Mouse (Mus musculus): ENCODE measurements around the gene Dgke. TPM values are rescaled to one million over a fixed set of nuclear protein-coding genes. Genes with fewer than 3 reads are reported as not detected.
A peak's percentile ranks its signal among the peaks of the same experiment; 100 is the strongest.
"Not testable (repeated sequence)": the region's sequence is repeated elsewhere in the genome, so short reads cannot be mapped to it uniquely, and the experiment has no call there.

The Dgke gene
- polyA plus RNA-seq, 1 experiment from 2014 or later, result 6.1 TPM

DNA sequence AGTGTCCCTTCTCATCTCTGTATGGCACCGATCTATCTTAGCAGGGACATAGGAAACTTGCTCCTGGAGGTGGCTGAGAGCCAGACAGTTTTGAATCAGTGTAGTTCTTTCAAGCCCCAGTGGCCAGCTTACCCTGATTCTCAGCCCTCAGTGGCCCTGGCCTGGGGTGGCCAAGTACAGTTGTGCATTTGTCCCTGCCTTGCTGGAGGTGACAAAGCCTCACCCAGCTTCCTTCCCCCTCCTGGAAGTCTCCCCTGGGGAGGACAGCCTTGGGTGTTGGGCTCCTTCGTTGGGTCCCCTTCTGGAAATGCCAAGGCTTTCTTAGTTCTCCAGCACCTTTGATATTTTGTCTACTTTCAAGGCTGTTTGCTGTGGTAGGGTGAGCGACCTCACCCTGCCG is 62.9 kb downstream of the Dgke start:
- Histone ChIP-seq H3K4me1 (replicated peaks) (peaks cover 26% of the 10 kb centered on the region), H3K9me3 (no peaks in the 10 kb centered on the region), H3K4me3 (no peak overlapping the region), H3K36me3 (no peaks in the 10 kb centered on the region), H3K27ac (0 out of 2 replicates have a peak overlapping the region, but pooled peaks have one; percentile 35), H3K27me3 (ENCODE audit: insufficient read depth, poor library complexity, severe bottlenecking) (peaks cover 24% of the 10 kb centered on the region)
- 87% methylated on average over 4 of the region's 4 CpGs for WGBS
- DNase-seq (ENCODE audit: low spot score), result no peak

DNA sequence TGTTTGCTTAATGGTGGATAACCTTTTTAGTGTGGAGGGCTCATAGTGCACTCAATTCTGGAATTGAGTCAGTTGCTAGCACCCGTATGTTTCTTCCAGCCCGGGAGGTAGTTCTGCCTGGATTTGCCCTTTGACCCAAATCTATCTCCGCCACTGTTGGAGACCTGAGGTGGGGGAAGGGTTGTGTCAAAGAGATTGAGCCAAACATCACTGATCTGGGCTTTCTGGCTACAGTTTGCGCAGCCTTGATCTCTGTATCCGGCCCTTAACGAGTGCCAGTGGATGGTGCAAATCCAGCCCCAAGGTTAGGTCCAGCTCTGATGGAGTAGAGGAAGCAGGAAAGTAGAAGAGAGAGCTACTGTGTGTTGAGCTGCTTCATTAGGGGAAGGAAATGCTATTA is 63.6 kb downstream of the Dgke start:
- Histone ChIP-seq H3K4me3 (no peak overlapping the region), H3K4me1 (replicated peaks) (peaks cover 27% of the 10 kb centered on the region), H3K36me3 (no peaks in the 10 kb centered on the region), H3K27me3 (ENCODE audit: insufficient read depth, poor library complexity, severe bottlenecking) (peaks cover 30% of the 10 kb centered on the region), H3K9me3 (no peaks in the 10 kb centered on the region), H3K27ac (no peak overlapping the region)
- no peak for DNase-seq (ENCODE audit: low spot score)
- 61% methylated on average over 6 of the region's 6 CpGs for WGBS

DNA sequence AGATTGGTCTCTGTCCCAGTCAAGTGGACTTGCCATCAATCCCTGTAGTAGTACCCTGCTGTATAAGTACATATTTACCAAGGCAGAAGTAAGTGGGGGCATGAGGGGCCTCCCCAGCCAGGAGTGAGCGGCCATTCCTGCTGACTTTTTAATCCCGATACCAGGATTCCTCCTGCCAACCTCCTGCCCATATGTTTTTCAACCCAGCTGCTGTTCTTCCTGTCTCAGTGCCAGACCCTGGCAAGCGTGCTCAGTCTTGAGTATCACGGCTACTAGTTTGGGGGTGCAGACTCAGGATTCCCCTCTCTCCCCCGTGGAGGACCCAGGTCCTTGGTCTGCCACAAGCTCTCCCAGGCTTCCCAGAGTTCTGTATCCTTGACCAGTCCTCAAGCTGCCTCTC is 64.0 kb downstream of the Dgke start:
- Histone ChIP-seq H3K9me3 (no peaks in the 10 kb centered on the region), H3K36me3 (no peaks in the 10 kb centered on the region), H3K27ac (no peak overlapping the region), H3K27me3 (ENCODE audit: insufficient read depth, poor library complexity, severe bottlenecking) (peaks cover 32% of the 10 kb centered on the region), H3K4me1 (replicated peaks) (peaks cover 27% of the 10 kb centered on the region), H3K4me3 (no peak overlapping the region)
- no peak for DNase-seq (ENCODE audit: low spot score)
- 86% methylated on average over 5 of the region's 5 CpGs for WGBS

DNA sequence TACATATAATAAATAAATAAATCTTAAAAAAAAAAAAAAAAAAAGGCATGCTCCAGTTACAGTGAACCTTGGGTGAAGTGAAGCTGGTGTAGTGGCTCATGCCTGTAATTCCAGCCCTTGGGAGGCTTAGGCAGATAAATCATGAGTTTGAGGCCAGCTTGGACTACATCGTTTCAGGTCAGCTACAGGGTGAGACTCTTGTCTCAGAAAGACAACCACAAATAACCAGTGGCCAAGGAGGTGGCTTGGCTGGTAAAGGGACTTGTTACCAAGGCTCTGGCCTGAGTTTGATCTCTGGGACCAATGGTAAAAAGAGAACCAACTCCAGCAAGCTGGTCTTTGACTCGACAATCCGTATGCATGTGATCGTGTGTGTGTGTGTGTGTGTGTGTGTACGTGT is 64.6 kb downstream of the Dgke start:
- peaks cover 27% of the 10 kb centered on the region for H3K4me1 ChIP-seq (replicated peaks)
- peaks cover 32% of the 10 kb centered on the region for H3K27me3 ChIP-seq (ENCODE audit: insufficient read depth, poor library complexity, severe bottlenecking)
- H3K27ac ChIP-seq, result no peak overlapping the region
- WGBS, result 93% methylated on average over 5 of the region's 5 CpGs
- no peak for DNase-seq (ENCODE audit: low spot score)
- no peak overlapping the region for H3K4me3 ChIP-seq
- H3K36me3 ChIP-seq, result no peaks in the 10 kb centered on the region
- H3K9me3 ChIP-seq, result no peaks in the 10 kb centered on the region

DNA sequence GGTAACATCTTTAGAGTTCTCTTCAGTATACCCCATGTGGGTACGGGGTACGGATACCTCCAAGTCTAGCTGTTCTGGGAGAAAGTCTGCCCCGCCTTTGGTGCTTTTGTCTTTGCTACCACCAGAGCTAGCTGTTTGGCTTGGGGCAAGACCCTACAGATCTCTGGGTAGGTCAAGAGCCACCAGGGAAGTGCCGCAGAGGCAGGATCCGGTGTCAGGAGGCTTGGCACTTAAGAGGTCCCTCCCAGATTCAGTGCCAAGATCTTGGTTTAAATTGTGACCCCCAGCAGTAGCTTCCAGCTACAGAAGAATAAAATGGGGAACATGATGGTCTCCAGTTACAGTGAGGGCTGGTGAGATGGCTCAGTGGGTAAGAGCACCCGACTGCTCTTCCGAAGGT is 65.1 kb downstream of the Dgke start:
- 93% methylated on average over 7 of the region's 7 CpGs for WGBS
- H3K4me3 ChIP-seq, result no peak overlapping the region
- peaks cover 27% of the 10 kb centered on the region for H3K4me1 ChIP-seq (replicated peaks)
- no peak overlapping the region for H3K27ac ChIP-seq
- no peaks in the 10 kb centered on the region for H3K9me3 ChIP-seq
- peaks cover 32% of the 10 kb centered on the region for H3K27me3 ChIP-seq (ENCODE audit: insufficient read depth, poor library complexity, severe bottlenecking)
- no peaks in the 10 kb centered on the region for H3K36me3 ChIP-seq
- DNase-seq (ENCODE audit: low spot score), result no peak

DNA sequence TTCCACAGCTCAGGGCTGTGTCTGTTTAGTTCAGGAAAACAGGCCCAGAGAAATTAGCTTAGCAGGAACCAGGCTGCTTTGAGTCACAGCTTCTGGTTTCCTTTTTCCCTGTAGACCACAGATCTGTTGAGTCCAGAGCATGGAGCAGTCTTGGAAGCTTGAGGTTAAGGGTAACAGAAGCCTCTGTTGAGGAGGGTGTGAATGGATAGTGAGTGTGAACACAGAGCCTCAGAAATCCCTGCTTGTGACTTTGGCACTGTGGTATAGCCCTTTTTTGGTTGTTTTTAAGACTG is 66.2 kb downstream of the Dgke start:
- Histone ChIP-seq H3K4me1 (replicated peaks) (peaks cover 27% of the 10 kb centered on the region), H3K27ac (no peak overlapping the region), H3K9me3 (no peaks in the 10 kb centered on the region), H3K4me3 (peak overlapping the region; percentile 55; the same call in 1 of the 2 replicates), H3K27me3 (ENCODE audit: insufficient read depth, poor library complexity, severe bottlenecking) (peaks cover 32% of the 10 kb centered on the region), H3K36me3 (no peaks in the 10 kb centered on the region)
- DNase-seq (ENCODE audit: low spot score), result no peak

DNA sequence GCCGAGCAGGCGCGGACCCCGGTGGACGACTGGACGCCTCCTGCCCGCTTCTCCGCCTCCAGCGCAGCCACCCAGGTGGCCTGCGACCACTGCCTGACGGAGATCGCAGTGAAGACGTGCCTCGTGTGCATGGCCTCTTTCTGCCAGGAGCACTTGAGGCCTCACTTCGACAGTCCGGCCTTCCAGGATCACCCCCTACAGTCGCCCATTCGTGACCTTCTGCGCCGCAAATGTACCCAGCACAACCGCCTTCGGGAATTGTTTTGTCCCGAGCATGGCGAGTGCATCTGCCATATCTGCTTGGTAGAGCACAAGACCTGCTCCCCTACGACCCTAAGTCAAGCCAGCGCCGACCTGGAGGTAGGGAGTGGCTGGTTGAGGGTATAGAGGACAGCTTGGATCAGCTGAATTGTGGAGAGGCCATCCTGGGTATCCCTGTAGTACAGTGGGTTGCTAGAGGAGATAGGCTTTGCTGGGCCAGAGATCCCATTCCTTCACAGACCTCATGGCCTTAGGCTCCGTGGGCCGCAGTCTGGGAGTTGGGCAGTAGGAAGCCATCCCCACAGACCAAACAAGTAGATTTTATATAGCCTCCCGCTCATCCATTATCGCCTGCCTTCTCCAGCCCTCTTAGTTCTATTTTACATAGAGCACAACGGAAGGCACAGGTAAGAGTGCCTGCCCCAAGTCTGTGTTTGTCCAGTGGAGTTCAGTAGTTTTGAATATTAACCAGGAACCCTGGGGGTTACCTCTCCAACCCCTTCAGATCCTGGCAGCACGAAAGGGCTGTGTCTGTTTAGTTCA is 66.7 kb downstream of the Dgke start:
- no peak for DNase-seq (ENCODE audit: low spot score)
- Histone ChIP-seq H3K36me3 (no peaks in the 10 kb centered on the region), H3K4me3 (peak overlapping the region; percentile 55), H3K27me3 (ENCODE audit: insufficient read depth, poor library complexity, severe bottlenecking) (peaks cover 32% of the 10 kb centered on the region), H3K4me1 (replicated peaks) (peaks cover 27% of the 10 kb centered on the region), H3K27ac (peak overlapping the region; percentile 69), H3K9me3 (no peaks in the 10 kb centered on the region)
- 23% methylated on average over 33 of the region's 33 CpGs for WGBS

DNA sequence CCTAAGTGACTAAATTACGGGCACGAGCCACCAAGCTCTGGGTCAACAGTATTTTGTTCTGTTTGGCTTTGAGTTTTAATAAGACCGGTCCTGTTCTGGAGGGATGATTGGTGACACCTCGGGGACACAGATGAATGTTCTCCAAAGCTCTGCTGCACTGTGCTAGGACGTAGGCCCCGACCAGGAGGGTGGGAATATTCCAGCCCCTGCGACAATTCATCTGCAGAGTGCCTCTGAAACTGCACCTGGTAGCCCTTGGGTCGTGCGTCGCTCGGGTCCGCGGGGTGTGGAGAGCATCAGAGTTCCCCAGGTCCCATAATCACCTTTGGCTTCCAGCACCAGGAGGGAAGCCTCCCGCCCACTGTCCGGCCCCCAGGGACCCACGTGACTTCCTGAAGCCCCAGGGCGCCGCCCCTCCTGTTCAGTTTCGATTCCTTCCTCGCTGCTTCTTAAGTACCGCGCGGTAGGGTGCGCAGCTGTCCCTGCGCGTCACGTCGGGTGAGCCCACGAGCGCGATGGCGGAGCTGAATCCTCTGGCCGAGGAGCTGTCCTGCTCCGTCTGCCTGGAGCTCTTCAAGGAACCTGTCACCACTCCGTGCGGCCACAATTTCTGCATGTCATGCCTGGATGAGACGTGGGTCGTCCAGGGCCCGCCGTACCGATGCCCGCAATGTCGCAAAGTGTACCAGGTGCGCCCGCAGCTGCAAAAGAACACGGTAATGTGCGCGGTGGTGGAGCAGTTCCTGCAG is 67.5 kb downstream of the Dgke start, which contains the start of gene Trim25:
Gene Trim25, plus strand, starts transcription at position 403 of the 749 bp plus-strand sequence.
- Histone ChIP-seq H3K4me1 (replicated peaks) (peaks cover 27% of the 10 kb centered on the region), H3K4me3 (peak within 1 kb of the TSS; percentile 55), H3K27ac (peak within 1 kb of the TSS; percentile 69), H3K27me3 (ENCODE audit: insufficient read depth, poor library complexity, severe bottlenecking) (peaks cover 32% of the 10 kb centered on the region), H3K9me3 (no peaks in the 10 kb centered on the region), H3K36me3 (no peaks in the 10 kb centered on the region)
- 4% methylated on average over 48 of the region's 48 CpGs for WGBS
- peak; percentile 64 for DNase-seq (ENCODE audit: low spot score)

DNA sequence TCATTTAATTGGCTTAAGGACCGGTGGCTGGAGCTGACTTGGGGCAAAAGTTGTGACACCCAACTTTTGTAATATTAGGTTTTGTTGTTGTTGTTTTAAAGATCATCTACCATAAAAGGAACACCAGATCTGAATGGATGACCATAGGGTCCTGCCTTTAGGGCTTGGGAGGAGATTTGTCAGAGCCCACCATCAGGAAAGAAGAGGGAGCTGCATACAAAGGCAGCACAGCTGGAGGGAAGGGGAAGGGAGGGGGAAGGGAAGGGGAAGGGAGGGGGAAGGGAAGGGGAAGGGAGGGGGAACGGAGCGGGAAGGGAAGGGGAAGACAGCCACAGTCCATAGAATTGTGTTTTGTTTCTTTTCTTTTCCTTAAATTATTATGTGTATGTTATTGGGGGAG is 68.2 kb downstream of the Dgke start:
- H3K9me3 ChIP-seq, result no peaks in the 10 kb centered on the region
- no peaks in the 10 kb centered on the region for H3K36me3 ChIP-seq
- H3K27me3 ChIP-seq (ENCODE audit: insufficient read depth, poor library complexity, severe bottlenecking), result peaks cover 32% of the 10 kb centered on the region
- 12% methylated on average over 3 of the region's 3 CpGs for WGBS
- DNase-seq (ENCODE audit: low spot score), result no peak
- H3K4me1 ChIP-seq (replicated peaks), result peaks cover 21% of the 10 kb centered on the region
- H3K4me3 ChIP-seq, result no peak overlapping the region
- H3K27ac ChIP-seq, result no peak overlapping the region

DNA sequence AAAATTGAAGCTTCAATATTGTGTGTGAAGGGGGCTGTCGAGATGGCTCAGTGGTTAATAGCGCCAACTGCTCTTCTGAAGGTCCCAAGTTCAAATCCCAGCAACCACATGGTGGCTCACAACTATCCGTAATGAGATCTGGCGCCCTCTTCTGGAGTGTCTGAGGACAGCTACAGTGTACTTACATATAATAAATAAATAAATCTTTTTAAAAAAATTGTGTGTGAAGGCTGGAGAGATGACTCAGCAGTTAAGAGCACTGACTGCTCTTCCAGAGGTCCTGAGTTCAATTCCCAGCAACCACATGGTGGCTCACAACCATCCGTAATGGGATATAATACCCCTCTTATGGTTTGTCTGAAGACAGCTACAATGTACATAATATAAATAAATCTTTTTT is 69.3 kb downstream of the Dgke start:
- 84% methylated on average over 5 of the region's 5 CpGs for WGBS
- not testable (repeated sequence) for H3K27ac ChIP-seq; DNase-seq (ENCODE audit: low spot score); H3K9me3 ChIP-seq; H3K4me3 ChIP-seq; H3K36me3 ChIP-seq
- peaks cover 32% of the 10 kb centered on the region for H3K27me3 ChIP-seq (ENCODE audit: insufficient read depth, poor library complexity, severe bottlenecking)
- H3K4me1 ChIP-seq (replicated peaks), result peaks cover 12% of the 10 kb centered on the region

DNA sequence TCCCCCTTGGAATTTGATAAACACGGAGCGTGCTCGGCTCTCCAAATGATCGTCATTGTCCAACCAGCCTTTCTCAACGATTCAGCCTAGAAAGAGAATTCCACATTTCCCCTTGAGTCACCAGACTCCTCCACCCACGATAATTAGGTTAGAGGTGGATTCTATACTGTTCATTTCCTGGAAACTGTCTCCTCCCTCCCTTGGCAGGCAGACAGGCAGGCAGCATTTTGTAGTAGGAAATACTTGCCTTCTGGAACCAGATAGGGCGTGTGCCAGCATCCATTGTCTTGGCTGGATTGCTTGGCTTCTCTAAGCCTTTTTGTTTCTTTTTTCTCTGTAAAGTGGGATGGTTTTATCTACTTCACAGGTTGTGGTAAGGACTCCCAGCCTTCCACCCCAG is 70.2 kb downstream of the Dgke start:
- peaks cover 30% of the 10 kb centered on the region for H3K27me3 ChIP-seq (ENCODE audit: insufficient read depth, poor library complexity, severe bottlenecking)
- H3K27ac ChIP-seq, result no peak overlapping the region
- H3K4me1 ChIP-seq (replicated peaks), result peaks cover 12% of the 10 kb centered on the region
- WGBS, result 83% methylated on average over 7 of the region's 7 CpGs
- no peak overlapping the region for H3K4me3 ChIP-seq
- no peaks in the 10 kb centered on the region for H3K9me3 ChIP-seq
- DNase-seq (ENCODE audit: low spot score), result no peak
- peaks cover under 1% of the 10 kb centered on the region for H3K36me3 ChIP-seq

DNA sequence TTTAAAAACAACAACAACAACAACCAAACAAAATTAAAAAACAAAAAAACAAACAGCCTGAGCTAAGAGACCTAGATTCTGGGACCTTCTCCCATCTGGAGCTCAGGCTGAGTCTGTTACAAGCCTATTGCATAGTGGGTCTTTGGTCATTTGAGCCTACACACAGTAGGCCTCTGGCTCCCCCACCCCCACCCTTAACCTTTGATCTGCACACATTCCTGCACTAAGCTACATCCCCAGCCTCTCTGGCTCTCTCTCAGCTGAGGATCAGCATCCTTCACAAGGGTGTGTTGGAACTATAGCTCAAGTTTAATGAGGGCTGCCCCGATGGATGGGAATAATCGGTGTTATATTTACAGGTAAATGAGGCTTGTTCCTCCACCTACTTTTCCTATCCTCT is 71.0 kb downstream of the Dgke start:
- DNase-seq (ENCODE audit: low spot score), result no peak
- peaks cover 27% of the 10 kb centered on the region for H3K27me3 ChIP-seq (ENCODE audit: insufficient read depth, poor library complexity, severe bottlenecking)
- no peak overlapping the region for H3K4me3 ChIP-seq
- peaks cover 9% of the 10 kb centered on the region for H3K36me3 ChIP-seq
- H3K9me3 ChIP-seq, result no peaks in the 10 kb centered on the region
- H3K4me1 ChIP-seq (replicated peaks), result peaks cover 12% of the 10 kb centered on the region
- 92% methylated on average over 2 of the region's 2 CpGs for WGBS
- no peak overlapping the region for H3K27ac ChIP-seq

DNA sequence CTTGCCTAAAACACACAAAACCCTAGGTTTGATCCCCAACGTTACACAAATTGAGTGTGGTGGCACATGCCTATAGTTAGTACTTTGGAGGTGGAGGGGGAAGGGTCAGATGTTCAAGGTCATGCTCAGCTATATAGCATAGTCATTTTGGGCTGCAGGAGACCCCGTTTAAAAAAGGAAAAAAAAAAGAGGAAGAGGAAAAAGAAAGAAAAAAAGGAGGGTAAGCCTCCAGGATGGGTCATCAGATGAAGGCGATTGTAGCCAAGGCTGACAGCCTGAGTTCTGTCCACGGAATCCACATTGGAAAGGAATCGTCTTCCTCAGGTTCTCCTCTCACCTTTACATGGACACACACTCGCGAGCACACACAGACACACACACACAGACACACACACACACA is 72.2 kb downstream of the Dgke start:
- DNase-seq (ENCODE audit: low spot score), result no peak
- no peak overlapping the region for H3K4me3 ChIP-seq
- H3K27ac ChIP-seq, result no peak overlapping the region
- H3K4me1 ChIP-seq (replicated peaks), result peaks cover 9% of the 10 kb centered on the region
- H3K27me3 ChIP-seq (ENCODE audit: insufficient read depth, poor library complexity, severe bottlenecking), result peaks cover 16% of the 10 kb centered on the region
- H3K36me3 ChIP-seq, result peaks cover 18% of the 10 kb centered on the region
- 89% methylated on average over 7 of the region's 7 CpGs for WGBS
- no peaks in the 10 kb centered on the region for H3K9me3 ChIP-seq

All from hindbrain, embryonic 10.5 days (tissue).